Mouse (Mus musculus) embryonic facial prominence, embryonic 15.5 days (tissue): Measurements from ENCODE around the gene Apobr. TPM values are rescaled to one million over a fixed set of nuclear protein-coding genes. Genes with fewer than 3 reads are reported as not detected.

ENCODE experiments used
- ATAC-seq: fragments of 200-750 bp; cut with Nextera tagmentation; 2 replicates; pipeline ENCODE4 v1.8.0; 2017; ENCODE audit warnings: low read depth, moderate TSS enrichment; ENCODE audit not compliant: insufficient number of reproducible peaks, low FRiP score, low TSS enrichment
- H3K27ac ChIP-seq: fragments of 300-500 bp; sonication (generic); replicated peaks from 2 replicates; pipeline ENCODE4 v1.5.1; 2015; ENCODE audit warnings: mild to moderate bottlenecking, inconsistent platforms
- H3K27me3 ChIP-seq: fragments of 300-500 bp; sonication (generic); 2 replicates; pipeline ENCODE4 v1.6.1; 2015; ENCODE audit warnings: inconsistent platforms
- H3K36me3 ChIP-seq: fragments of 300-500 bp; sonication (generic); 2 replicates; pipeline ENCODE4 v1.6.1; 2015; ENCODE audit warnings: mild to moderate bottlenecking, inconsistent platforms
- H3K4me1 ChIP-seq: fragments of 300-500 bp; sonication (generic); 2 replicates; pipeline ENCODE4 v1.6.1; 2015; ENCODE audit warnings: inconsistent platforms
- H3K4me2 ChIP-seq: fragments of 300-500 bp; sonication (generic); replicated peaks from 2 replicates; pipeline ENCODE4 v1.6.1; 2015; ENCODE audit warnings: mild to moderate bottlenecking, inconsistent platforms
- H3K4me3 ChIP-seq: fragments of 300-500 bp; sonication (generic); replicated peaks from 2 replicates; pipeline ENCODE4 v1.5.1; 2015; ENCODE audit warnings: mild to moderate bottlenecking, inconsistent platforms
- H3K9ac ChIP-seq: fragments of 300-500 bp; sonication (generic); 2 replicates; pipeline ENCODE4 v1.6.1; 2015; ENCODE audit warnings: inconsistent platforms
- H3K9me3 ChIP-seq: fragments of 300-500 bp; sonication (generic); replicated peaks from 2 replicates; pipeline ENCODE4 v1.6.1; 2016; ENCODE audit warnings: inconsistent platforms
- WGBS: fragments of 180-500 bp; shearing (Covaris S2); methylation state at CpG from one replicate; pipeline ENCODE4 v1.1.7; 2015; 5-methylcytosine and 5-hydroxymethylcytosine counted together
- polyA plus RNA-seq: library from polyadenylated mRNA; unstranded; fragments of >200 nt; fragmentation: Nextera tagmentation; extraction: Ambion mirVana; gene quantifications from 2 replicates; pipeline ENCODE4 v1.2.1, GENCODE M21; 2015

Gene Apobr
- polyA plus RNA-seq, 1 experiment from 2014 or later: 1.4 TPM

DNA sequence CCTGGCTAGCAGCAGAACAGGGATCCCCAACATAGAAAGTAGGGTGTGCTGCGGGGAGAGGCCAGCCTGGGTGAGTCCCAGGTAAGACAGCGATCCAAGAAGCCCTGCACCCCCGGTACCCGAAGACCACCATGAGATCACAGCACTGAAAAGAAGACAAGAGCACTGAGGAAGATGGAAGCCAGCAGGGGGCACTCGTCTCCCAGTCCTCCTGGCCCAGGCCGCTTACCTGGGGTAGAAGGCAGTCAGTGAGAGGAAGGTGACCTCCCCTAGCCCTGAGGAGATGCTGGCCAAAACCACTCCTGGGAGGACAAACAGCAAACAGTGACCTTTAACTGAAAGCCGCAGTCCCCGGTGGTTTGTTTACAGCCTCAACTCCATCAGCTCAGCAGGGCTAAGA, 5.6 kb upstream of the Apobr start:
- H3K9ac ChIP-seq: no peak overlapping the region
- peaks cover 28% of the 10 kb centered on the region for H3K36me3 ChIP-seq
- 48% methylated on average over 8 of the region's 8 CpGs for WGBS
- no peak for ATAC-seq
- no peak overlapping the region for H3K4me2 ChIP-seq
- H3K9me3 ChIP-seq: no peaks in the 10 kb centered on the region
- H3K27ac ChIP-seq: no peak overlapping the region
- peaks cover 14% of the 10 kb centered on the region for H3K4me1 ChIP-seq
- no peaks in the 10 kb centered on the region for H3K27me3 ChIP-seq
- H3K4me3 ChIP-seq: no peak overlapping the region

DNA sequence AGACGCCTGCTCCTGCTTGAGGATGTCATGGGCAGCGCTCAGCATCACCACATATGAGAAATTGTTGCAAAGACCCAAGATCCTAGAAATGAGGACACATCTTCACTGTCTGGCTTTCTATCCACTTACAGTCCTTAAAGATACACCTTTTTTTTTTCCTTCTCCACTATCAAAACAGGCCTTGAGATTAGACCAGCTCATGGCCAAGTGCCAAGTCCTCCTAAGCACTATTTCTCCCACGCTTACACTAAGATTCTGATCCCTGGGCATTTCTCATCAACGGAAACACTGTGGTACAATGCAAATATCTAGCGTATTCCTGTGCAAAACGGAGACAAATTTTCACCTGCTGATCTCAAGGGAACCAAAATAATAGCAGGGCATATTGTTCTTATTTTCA, 3.1 kb upstream of the Apobr start:
- H3K36me3 ChIP-seq: peaks cover 18% of the 10 kb centered on the region
- H3K27ac ChIP-seq: no peak overlapping the region
- H3K9me3 ChIP-seq: no peaks in the 10 kb centered on the region
- H3K27me3 ChIP-seq: peaks cover 5% of the 10 kb centered on the region; the same call in 1 of the 2 replicates
- H3K4me3 ChIP-seq: no peak overlapping the region
- no peak overlapping the region for H3K4me2 ChIP-seq
- no peak overlapping the region for H3K9ac ChIP-seq
- 82% methylated on average over 6 of the region's 6 CpGs for WGBS
- ATAC-seq: no peak
- H3K4me1 ChIP-seq: peaks cover 14% of the 10 kb centered on the region

DNA sequence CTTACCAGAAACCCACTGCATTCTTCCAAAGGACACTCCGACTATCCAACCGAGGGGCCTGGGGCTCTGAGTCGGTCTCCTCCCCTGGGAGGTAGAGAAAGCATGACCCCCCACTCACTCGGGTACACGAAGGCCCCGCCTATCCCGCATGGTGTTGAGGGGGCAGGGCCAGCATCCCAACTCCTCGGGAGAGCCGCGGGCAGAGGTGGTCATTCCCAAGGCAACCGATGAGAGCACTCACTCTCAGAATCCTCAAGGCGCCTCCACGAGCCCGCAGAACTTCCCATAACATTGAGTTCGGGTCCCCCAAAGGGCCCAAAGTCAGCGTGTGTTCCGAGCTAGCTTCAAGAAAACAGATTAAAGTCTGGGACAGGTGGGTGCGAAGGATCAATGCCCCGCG, 2.0 kb upstream of the Apobr start:
- peaks cover 14% of the 10 kb centered on the region for H3K4me1 ChIP-seq
- H3K9me3 ChIP-seq: no peaks in the 10 kb centered on the region
- peaks cover 9% of the 10 kb centered on the region; the same call in 1 of the 2 replicates for H3K36me3 ChIP-seq
- peak overlapping the region; percentile 94 for H3K27ac ChIP-seq
- H3K9ac ChIP-seq: peak overlapping the region; percentile 40
- WGBS: 1% methylated on average over 20 of the region's 20 CpGs
- peak overlapping the region; percentile 80 for H3K4me2 ChIP-seq
- ATAC-seq: peak; percentile 35; the same call in 1 of the 2 replicates
- peak overlapping the region; percentile 56 for H3K4me3 ChIP-seq
- H3K27me3 ChIP-seq: peaks cover 15% of the 10 kb centered on the region

DNA sequence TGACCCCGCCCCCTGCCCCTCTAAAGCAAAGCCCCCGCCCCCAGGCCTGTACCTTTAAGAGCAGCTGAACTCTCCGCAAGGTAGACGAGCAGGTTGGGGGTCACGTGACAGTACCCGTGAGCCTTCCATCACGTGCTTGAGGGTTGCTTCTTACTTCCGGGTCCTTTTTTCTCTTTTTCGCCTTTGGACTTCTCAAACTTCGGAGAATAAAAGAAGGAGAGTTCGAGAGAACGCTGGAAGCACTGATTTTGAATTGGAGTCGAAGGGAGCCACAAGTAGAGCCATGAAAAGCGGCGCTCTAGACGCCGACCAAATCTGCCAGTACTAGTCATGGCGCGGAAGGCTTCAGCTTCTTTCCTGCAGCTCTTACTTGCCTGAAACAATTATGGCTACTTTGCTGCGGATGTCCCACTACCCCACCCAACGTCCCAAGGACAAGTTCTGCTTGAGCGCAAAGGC, 1.5 kb upstream of the Apobr start:
- WGBS: under 1% methylated on average over 22 of the region's 22 CpGs
- Histone ChIP-seq H3K36me3 (peaks cover 7% of the 10 kb centered on the region; the same call in 1 of the 2 replicates), H3K9me3 (no peaks in the 10 kb centered on the region), H3K9ac (peak overlapping the region; percentile 40), H3K4me2 (peak overlapping the region; percentile 80), H3K4me3 (peak overlapping the region; percentile 56), H3K27me3 (peaks cover 15% of the 10 kb centered on the region), H3K4me1 (peaks cover 14% of the 10 kb centered on the region), H3K27ac (peak overlapping the region; percentile 94)
- peak; percentile 69 for ATAC-seq

DNA sequence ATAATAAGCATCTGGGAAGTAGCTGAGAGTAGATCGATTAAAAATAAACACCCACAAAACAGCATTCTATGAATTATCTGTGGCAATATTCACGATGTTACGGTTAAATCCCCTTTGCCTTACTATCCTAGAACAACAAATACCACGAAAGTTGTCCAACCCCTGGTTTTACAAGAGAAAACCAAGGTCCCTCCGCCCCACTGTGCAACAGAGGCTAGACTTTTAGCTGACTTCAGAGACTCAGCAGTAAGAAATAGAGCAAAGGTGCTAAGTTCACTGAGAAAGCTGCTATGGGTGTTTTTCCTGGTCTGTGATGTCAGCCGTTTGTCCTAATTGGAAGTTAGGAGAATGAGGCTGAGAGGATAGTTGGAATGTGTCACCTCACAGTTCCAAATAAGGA, 981 bp upstream of the Apobr start:
- H3K36me3 ChIP-seq: 0 out of 2 replicates have a peak, but pooled peaks cover 4% of the 10 kb centered on the region
- 56% methylated on average over 6 of the region's 6 CpGs for WGBS
- no peaks in the 10 kb centered on the region for H3K9me3 ChIP-seq
- peak overlapping the region; percentile 56 for H3K4me3 ChIP-seq
- peak overlapping the region; percentile 94 for H3K27ac ChIP-seq
- peak overlapping the region; percentile 40; the same call in 1 of the 2 replicates for H3K9ac ChIP-seq
- H3K4me1 ChIP-seq: peaks cover 14% of the 10 kb centered on the region
- no peak for ATAC-seq
- H3K27me3 ChIP-seq: peaks cover 15% of the 10 kb centered on the region
- H3K4me2 ChIP-seq: peak overlapping the region; percentile 80

DNA sequence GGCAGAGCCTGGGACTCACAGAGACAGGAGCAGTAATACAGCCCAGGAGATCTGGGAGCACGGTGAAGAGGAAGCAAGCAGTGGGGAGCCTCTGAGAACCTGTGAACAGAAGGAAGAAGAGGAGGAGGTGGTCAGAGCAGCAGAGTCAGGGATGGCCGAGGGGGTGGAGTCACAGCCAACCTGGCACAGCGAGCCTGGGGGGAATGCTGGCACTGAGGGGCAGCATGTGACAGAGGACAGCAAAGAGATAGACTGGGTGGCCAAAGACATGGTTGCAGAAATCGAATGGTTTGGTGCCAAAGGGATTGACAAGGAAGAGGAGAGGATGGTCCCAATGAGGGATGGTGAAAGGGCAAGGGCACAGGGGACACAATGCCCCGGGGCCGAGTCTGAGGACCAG, 975 bp downstream of the Apobr start, which contains the start of gene Cln3:
TSS of gene Cln3 (minus strand) at position 101 of the 400 bp plus-strand sequence.
- Histone ChIP-seq H3K4me1 (peaks cover 11% of the 10 kb centered on the region), H3K27ac (no peak within 1 kb of the TSS), H3K9me3 (no peaks in the 10 kb centered on the region), H3K4me3 (no peak within 1 kb of the TSS), H3K9ac (no peak within 1 kb of the TSS), H3K27me3 (peaks cover 15% of the 10 kb centered on the region), H3K36me3 (no peaks in the 10 kb centered on the region), H3K4me2 (no peak within 1 kb of the TSS)
- WGBS: 68% methylated on average over 6 of the region's 6 CpGs
- no peak for ATAC-seq

DNA sequence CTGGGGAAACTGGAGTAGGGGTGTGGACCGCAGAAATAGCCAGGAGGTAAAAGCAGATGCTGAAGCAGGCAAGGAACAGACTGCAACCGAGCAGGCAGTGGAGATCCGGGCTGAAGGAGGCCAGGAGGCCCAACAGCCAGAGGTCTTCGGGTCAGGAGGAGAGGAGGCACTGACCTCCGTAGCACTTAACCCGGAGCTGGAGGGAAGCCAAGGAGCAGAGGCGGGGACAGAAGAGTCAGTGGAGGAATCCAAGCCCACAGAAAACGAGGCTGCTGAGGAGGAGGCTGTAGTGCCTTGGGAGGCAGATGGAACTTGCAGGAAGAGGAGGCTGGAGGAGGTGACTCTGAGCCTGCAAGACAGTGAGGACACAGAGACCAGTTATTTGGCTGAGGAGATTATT, 2.1 kb downstream of the Apobr start:
- no peak overlapping the region for H3K4me2 ChIP-seq
- 54% methylated on average over 8 of the region's 8 CpGs for WGBS
- H3K4me3 ChIP-seq: no peak overlapping the region
- H3K9ac ChIP-seq: no peak overlapping the region
- peaks cover 9% of the 10 kb centered on the region for H3K4me1 ChIP-seq
- H3K27ac ChIP-seq: no peak overlapping the region
- peaks cover 15% of the 10 kb centered on the region for H3K27me3 ChIP-seq
- no peak for ATAC-seq
- no peaks in the 10 kb centered on the region for H3K9me3 ChIP-seq
- no peaks in the 10 kb centered on the region for H3K36me3 ChIP-seq

DNA sequence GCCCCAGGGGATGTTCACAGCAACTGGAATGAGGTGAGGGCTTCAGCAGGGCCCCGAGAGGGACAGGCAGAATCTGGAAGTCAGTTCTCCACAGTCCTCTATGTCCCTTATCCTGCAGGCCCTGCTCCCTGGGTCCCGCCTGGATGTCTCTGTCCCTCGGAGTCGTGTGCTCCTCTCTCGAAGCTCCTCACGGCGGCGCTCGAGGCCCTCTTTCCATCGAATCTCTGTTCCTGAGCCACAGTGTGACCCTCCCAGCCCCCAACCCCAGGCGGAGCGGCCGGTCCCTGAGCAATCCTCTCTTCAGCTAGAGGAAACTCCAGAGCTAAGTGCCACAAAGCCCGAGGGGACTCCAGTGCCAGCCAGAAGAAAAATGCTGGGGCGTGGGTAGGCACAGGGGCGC, 3.0 kb downstream of the Apobr start:
- ATAC-seq: peak; percentile 48
- H3K27ac ChIP-seq: no peak overlapping the region
- H3K4me2 ChIP-seq: peak overlapping the region; percentile 47
- 0 out of 2 replicates have a peak overlapping the region, but pooled peaks have one; percentile 0 for H3K9ac ChIP-seq
- H3K27me3 ChIP-seq: peaks cover 15% of the 10 kb centered on the region
- 3% methylated on average over 16 of the region's 16 CpGs for WGBS
- no peaks in the 10 kb centered on the region for H3K9me3 ChIP-seq
- no peaks in the 10 kb centered on the region for H3K36me3 ChIP-seq
- H3K4me3 ChIP-seq: peak overlapping the region; percentile 23
- H3K4me1 ChIP-seq: peaks cover 2% of the 10 kb centered on the region

DNA sequence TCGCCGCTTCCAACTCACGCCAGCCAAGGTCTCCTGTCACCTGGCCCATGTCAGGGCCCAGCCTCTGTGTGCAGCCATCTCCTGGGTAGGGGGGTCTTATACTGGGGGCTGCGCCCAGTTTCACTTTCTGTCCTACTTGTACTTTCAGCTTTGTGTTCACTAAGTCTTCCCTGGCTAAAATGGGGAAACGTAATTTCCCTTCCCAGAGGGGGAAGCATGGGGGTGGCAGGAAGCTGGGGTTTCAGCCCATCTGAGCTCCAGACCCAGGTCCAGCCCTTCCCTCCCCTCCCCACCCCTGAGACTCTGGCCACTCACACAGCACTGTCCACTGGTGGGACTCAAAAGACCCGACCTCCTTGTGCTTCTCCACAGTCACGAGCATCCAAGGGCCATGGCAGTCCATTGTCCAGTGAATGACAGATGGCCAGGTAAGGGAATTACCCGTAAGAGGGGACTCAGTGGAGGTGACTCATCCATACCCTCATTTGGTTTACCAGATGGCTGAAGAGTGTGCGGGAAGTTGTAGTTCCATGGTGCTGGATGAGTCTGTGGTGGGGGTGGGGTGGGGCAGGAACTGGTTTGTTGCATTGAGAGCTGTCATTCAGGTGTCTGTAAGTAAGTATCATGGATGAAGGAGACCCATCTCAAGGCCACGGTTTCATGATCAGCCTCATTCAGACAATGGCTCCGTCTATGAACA, 10.3 kb downstream of the Apobr start, which contains the start of gene Il27:
TSS of gene Il27 (minus strand) at position 80 of the 700 bp plus-strand sequence.
- Histone ChIP-seq H3K9ac (no peak within 1 kb of the TSS), H3K27me3 (no peaks in the 10 kb centered on the region), H3K4me1 (no peaks in the 10 kb centered on the region), H3K4me3 (no peak within 1 kb of the TSS), H3K36me3 (no peaks in the 10 kb centered on the region), H3K9me3 (no peaks in the 10 kb centered on the region), H3K27ac (no peak within 1 kb of the TSS), H3K4me2 (no peak within 1 kb of the TSS)
- 81% methylated on average over 11 of the region's 11 CpGs for WGBS
- no peak for ATAC-seq

DNA sequence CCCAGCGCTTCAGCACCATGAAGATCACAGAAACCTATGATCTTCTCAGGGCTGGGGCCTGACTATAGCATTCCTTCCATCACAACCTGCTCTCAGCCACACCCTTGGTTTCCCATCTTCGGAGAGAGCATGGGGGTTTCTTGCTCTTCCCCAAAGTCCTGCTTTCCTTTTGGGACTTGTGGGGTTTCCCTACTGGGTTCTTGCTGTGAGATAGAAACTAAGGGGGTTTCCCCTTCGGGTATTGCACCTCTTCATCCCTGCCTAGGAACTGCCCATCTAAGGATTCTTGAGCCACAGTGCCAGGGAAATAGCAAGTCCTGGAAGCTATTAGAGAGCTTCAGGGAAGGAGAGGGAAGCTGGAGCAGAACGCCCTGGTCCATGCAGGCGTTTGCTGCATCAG, 11.1 kb downstream of the Apobr start:
- Histone ChIP-seq H3K36me3 (no peaks in the 10 kb centered on the region), H3K4me3 (no peak overlapping the region), H3K27ac (no peak overlapping the region), H3K9me3 (no peaks in the 10 kb centered on the region), H3K9ac (no peak overlapping the region), H3K27me3 (no peaks in the 10 kb centered on the region), H3K4me2 (no peak overlapping the region), H3K4me1 (no peaks in the 10 kb centered on the region)
- WGBS: 77% methylated on average over 5 of the region's 5 CpGs
- no peak for ATAC-seq

DNA sequence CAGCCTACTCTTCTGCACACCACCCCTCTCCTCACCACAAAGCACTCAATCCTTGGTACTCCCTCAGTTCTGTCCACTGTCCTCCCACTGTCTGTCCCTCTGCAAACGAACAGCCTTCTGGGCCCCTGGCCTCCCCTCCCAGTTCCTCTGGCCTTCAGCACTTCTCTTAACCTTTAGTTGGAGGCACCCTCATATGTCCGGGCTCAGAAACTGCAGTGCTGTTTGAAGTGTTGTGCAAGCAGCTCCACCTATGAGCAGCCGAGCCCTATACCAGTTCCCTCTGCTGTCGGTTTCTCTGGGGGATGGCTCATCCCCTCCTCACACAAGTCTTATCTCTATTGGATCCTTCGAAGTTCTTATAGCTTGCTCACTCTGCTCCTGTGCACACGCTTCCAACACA, 11.7 kb downstream of the Apobr start:
- Histone ChIP-seq H3K9ac (no peak overlapping the region), H3K4me1 (no peaks in the 10 kb centered on the region), H3K36me3 (no peaks in the 10 kb centered on the region), H3K4me2 (no peak overlapping the region), H3K27ac (no peak overlapping the region), H3K9me3 (no peaks in the 10 kb centered on the region), H3K4me3 (no peak overlapping the region), H3K27me3 (no peaks in the 10 kb centered on the region)
- ATAC-seq: no peak
- WGBS: 53% methylated on average over 6 of the region's 6 CpGs

DNA sequence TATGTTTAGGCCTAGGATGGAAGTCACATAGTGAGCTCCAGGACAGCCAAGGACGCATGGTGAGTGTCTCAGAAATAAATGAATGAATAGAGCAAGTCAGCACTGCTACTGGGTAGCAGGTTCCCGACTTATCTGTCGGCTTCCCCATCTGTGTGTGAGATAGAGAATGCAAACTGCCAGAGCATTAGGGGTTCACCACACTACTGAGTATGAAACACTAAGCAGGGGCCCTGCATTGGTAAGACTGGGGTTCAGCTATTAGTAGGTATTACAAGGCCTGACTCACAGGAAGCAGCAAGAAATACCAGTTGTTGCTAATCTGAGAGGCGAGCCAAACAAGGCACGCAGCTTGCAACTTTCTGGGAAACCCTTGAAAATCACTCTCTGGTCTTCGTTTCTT, 14.2 kb downstream of the Apobr start:
- no peaks in the 10 kb centered on the region for H3K4me1 ChIP-seq
- H3K27ac ChIP-seq: no peak overlapping the region
- no peak overlapping the region for H3K9ac ChIP-seq
- H3K27me3 ChIP-seq: no peaks in the 10 kb centered on the region
- ATAC-seq: no peak
- 70% methylated on average over 6 of the region's 6 CpGs for WGBS
- H3K4me3 ChIP-seq: no peak overlapping the region
- H3K36me3 ChIP-seq: no peaks in the 10 kb centered on the region
- no peak overlapping the region for H3K4me2 ChIP-seq
- no peaks in the 10 kb centered on the region for H3K9me3 ChIP-seq
